Mouse (Mus musculus): ENCODE measurements around the gene Ccser1. TPM values are rescaled to one million over a fixed set of nuclear protein-coding genes. Genes with fewer than 3 reads are reported as not detected.
"Not testable (repeated sequence)": the region's sequence is repeated elsewhere in the genome, so short reads cannot be mapped to it uniquely, and the experiment has no call there.

The Ccser1 gene
- polyA plus RNA-seq, 1 experiment from 2014 or later: 10.3 TPM

DNA sequence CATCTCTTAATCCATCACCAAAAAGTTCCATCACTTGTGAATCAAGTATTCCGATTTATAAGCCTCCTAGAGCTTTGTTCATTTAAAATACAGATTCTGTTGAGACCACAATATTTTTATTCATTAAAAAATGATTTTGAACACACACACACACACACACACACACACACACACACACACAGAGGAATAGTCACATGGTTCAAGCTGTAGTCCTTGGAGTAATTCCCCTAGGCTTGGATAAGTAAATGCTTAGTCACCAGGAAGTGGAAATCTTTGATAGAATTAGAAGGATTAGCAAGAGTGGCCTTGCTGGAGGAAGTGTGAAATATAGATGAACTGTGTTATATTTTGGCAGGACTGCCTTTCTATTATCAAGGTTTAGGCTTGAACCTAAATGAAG is 756.5 kb downstream of the Ccser1 start:
- WGBS: 89% methylated on average over 1 of the region's 1 CpGs
- no peak overlapping the region for H3K4me3 ChIP-seq
- H3K9me3 ChIP-seq (replicated peaks): no peaks in the 10 kb centered on the region
- H3K27me3 ChIP-seq (ENCODE audit: low read depth, poor library complexity, severe bottlenecking): no peaks in the 10 kb centered on the region
- no peaks in the 10 kb centered on the region for H3K36me3 ChIP-seq
- DNase-seq (ENCODE audit: low spot score): no peak
- H3K27ac ChIP-seq: no peak overlapping the region
- no peaks in the 10 kb centered on the region for H3K4me1 ChIP-seq

GRCm38 (mm10) chr6:61939236-61939635 is 759.1 kb downstream of the Ccser1 start:
- no peaks in the 10 kb centered on the region for H3K36me3 ChIP-seq
- H3K27ac ChIP-seq: no peak overlapping the region
- DNase-seq (ENCODE audit: low spot score): no peak
- no peaks in the 10 kb centered on the region for H3K9me3 ChIP-seq (replicated peaks)
- no peaks in the 10 kb centered on the region for H3K4me1 ChIP-seq
- H3K4me3 ChIP-seq: no peak overlapping the region
- WGBS: 83% methylated on average over 1 of the region's 1 CpGs
- H3K27me3 ChIP-seq (ENCODE audit: low read depth, poor library complexity, severe bottlenecking): no peaks in the 10 kb centered on the region

- Histone ChIP-seq H3K4me1 (no peaks in the 10 kb centered on the region), H3K9me3 (replicated peaks) (no peaks in the 10 kb centered on the region), H3K4me3 (no peak overlapping the region), H3K36me3 (no peaks in the 10 kb centered on the region), H3K27ac (no peak overlapping the region), H3K27me3 (ENCODE audit: low read depth, poor library complexity, severe bottlenecking) (no peaks in the 10 kb centered on the region)
- no peak for DNase-seq (ENCODE audit: low spot score)
- WGBS: 90% methylated on average over 2 of the region's 2 CpGs
Observed at GRCm38 (mm10) chr6:61953703-61954102, 773.6 kb downstream of the Ccser1 start.

- Histone ChIP-seq H3K27ac (no peak overlapping the region), H3K27me3 (ENCODE audit: low read depth, poor library complexity, severe bottlenecking) (no peaks in the 10 kb centered on the region), H3K9me3 (replicated peaks) (no peaks in the 10 kb centered on the region), H3K36me3 (no peaks in the 10 kb centered on the region), H3K4me1 (no peaks in the 10 kb centered on the region), H3K4me3 (no peak overlapping the region)
- WGBS: 85% methylated on average over 2 of the region's 2 CpGs
- no peak for DNase-seq (ENCODE audit: low spot score)
Observed at GRCm38 (mm10) chr6:61976878-61977277, 796.8 kb downstream of the Ccser1 start.

GRCm38 (mm10) chr6:61978379-61978778 is 798.3 kb downstream of the Ccser1 start:
- no peaks in the 10 kb centered on the region for H3K27me3 ChIP-seq (ENCODE audit: low read depth, poor library complexity, severe bottlenecking)
- DNase-seq (ENCODE audit: low spot score): no peak
- H3K27ac ChIP-seq: no peak overlapping the region
- no peaks in the 10 kb centered on the region for H3K36me3 ChIP-seq
- no peak overlapping the region for H3K4me3 ChIP-seq
- 24% methylated on average over 2 of the region's 2 CpGs for WGBS
- H3K4me1 ChIP-seq: no peaks in the 10 kb centered on the region
- no peaks in the 10 kb centered on the region for H3K9me3 ChIP-seq (replicated peaks)

GRCm38 (mm10) chr6:62014374-62014773 is 834.2 kb downstream of the Ccser1 start:
- Histone ChIP-seq H3K36me3 (no peaks in the 10 kb centered on the region), H3K9me3 (replicated peaks) (no peaks in the 10 kb centered on the region), H3K4me3 (no peak overlapping the region), H3K27me3 (ENCODE audit: low read depth, poor library complexity, severe bottlenecking) (no peaks in the 10 kb centered on the region), H3K4me1 (no peaks in the 10 kb centered on the region), H3K27ac (no peak overlapping the region)
- no peak for DNase-seq (ENCODE audit: low spot score)

GRCm38 (mm10) chr6:62044454-62044853 is 864.3 kb downstream of the Ccser1 start:
- 44% methylated on average over 1 of the region's 1 CpGs for WGBS

GRCm38 (mm10) chr6:62045042-62045441 is 864.9 kb downstream of the Ccser1 start:
- 66% methylated on average over 1 of the region's 1 CpGs for whole genome bisulfite sequencing
- H3K27ac ChIP-seq; H3K4me3 ChIP-seq; H3K27me3 ChIP-seq (ENCODE audit: low read depth, poor library complexity, severe bottlenecking); DNase-seq (ENCODE audit: low spot score); H3K4me1 ChIP-seq; H3K36me3 ChIP-seq; H3K9me3 ChIP-seq (replicated peaks): not testable (repeated sequence)

More at GRCm38 (mm10) chr6:62044454-62044853, 864.3 kb downstream of the Ccser1 start:
- no peaks in the 10 kb centered on the region for H3K9me3 ChIP-seq (replicated peaks)
- H3K36me3 ChIP-seq: no peaks in the 10 kb centered on the region
- no peaks in the 10 kb centered on the region for H3K27me3 ChIP-seq (ENCODE audit: low read depth, poor library complexity, severe bottlenecking)
- H3K27ac ChIP-seq: no peak overlapping the region
- DNase-seq (ENCODE audit: low spot score): no peak
- no peaks in the 10 kb centered on the region for H3K4me1 ChIP-seq
- no peak overlapping the region for H3K4me3 ChIP-seq

DNA sequence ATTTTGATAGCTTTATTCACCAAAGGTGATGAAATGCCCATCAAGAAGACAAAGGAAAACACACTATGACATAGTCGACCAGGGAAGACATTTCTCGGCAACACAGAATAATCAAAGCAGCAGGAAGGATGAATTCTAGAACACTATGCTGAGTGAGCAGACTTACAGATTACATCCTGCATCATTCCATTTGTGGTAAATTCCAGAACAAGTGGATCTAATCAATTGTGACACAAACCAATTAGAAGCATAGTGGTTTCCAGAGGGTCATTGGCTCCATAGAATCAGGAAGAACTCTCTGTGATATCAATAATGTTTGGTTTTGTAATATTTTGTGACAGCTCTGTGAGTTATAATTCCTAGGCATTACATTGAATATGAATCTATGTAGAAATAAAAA is 875.2 kb downstream of the Ccser1 start:
- no peak for DNase-seq (ENCODE audit: low spot score)
- Histone ChIP-seq H3K4me3 (no peak overlapping the region), H3K27ac (no peak overlapping the region), H3K36me3 (no peaks in the 10 kb centered on the region), H3K9me3 (replicated peaks) (no peaks in the 10 kb centered on the region), H3K4me1 (no peaks in the 10 kb centered on the region), H3K27me3 (ENCODE audit: low read depth, poor library complexity, severe bottlenecking) (no peaks in the 10 kb centered on the region)
- WGBS: 91% methylated on average over 2 of the region's 2 CpGs

GRCm38 (mm10) chr6:62066363-62067023 is 886.4 kb downstream of the Ccser1 start:
- Histone ChIP-seq H3K27ac (no peak overlapping the region), H3K4me1 (no peaks in the 10 kb centered on the region), H3K4me3 (no peak overlapping the region), H3K9me3 (replicated peaks) (no peaks in the 10 kb centered on the region), H3K36me3 (no peaks in the 10 kb centered on the region), H3K27me3 (ENCODE audit: low read depth, poor library complexity, severe bottlenecking) (no peaks in the 10 kb centered on the region)
- no peak for DNase-seq (ENCODE audit: low spot score)
- WGBS: 81% methylated on average over 6 of the region's 6 CpGs

DNA sequence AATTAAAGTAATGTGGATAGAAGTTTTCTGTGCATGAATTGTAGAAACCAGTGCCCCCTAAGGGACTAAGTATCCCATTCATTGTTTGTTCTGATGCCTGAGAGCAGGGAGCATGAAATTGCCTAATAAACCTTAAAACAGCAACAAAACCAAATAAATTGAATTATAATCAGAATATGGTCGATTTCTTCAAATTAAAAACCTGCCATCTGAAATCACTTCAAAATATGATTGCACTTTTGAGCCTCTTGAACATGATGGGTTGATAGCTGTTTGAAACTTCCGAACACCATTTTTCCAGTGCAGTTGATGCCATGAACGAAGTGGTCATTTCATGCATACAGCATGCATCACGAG is 886.9 kb downstream of the Ccser1 start:
- no peak for DNase-seq (ENCODE audit: low spot score)
- 90% methylated on average over 4 of the region's 4 CpGs for WGBS
- H3K4me3 ChIP-seq: no peak overlapping the region

GRCm38 (mm10) chr6:62105464-62105863 is 925.3 kb downstream of the Ccser1 start:
- no peaks in the 10 kb centered on the region for H3K36me3 ChIP-seq
- no peak overlapping the region for H3K27ac ChIP-seq
- H3K4me3 ChIP-seq: no peak overlapping the region
- no peaks in the 10 kb centered on the region for H3K9me3 ChIP-seq (replicated peaks)
- DNase-seq (ENCODE audit: low spot score): no peak
- H3K27me3 ChIP-seq (ENCODE audit: low read depth, poor library complexity, severe bottlenecking): no peaks in the 10 kb centered on the region
- WGBS: 73% methylated on average over 2 of the region's 2 CpGs
- H3K4me1 ChIP-seq: no peaks in the 10 kb centered on the region

More for the DNA sequence above, 886.9 kb downstream of the Ccser1 start:
- H3K36me3 ChIP-seq: no peaks in the 10 kb centered on the region
- H3K27ac ChIP-seq: no peak overlapping the region
- H3K27me3 ChIP-seq (ENCODE audit: low read depth, poor library complexity, severe bottlenecking): no peaks in the 10 kb centered on the region
- H3K9me3 ChIP-seq (replicated peaks): no peaks in the 10 kb centered on the region
- no peaks in the 10 kb centered on the region for H3K4me1 ChIP-seq

- 93% methylated on average over 2 of the region's 2 CpGs for WGBS
- no peak for DNase-seq (ENCODE audit: low spot score)
Observed at GRCm38 (mm10) chr6:62132531-62132930, 952.4 kb downstream of the Ccser1 start.

GRCm38 (mm10) chr6:62160320-62160719 is 980.2 kb downstream of the Ccser1 start:
- H3K9me3 ChIP-seq (replicated peaks): no peaks in the 10 kb centered on the region
- no peak overlapping the region for H3K4me3 ChIP-seq
- 0 out of 2 replicates have a peak, but pooled peaks cover 2% of the 10 kb centered on the region for H3K4me1 ChIP-seq
- no peaks in the 10 kb centered on the region for H3K36me3 ChIP-seq
- DNase-seq (ENCODE audit: low spot score): no peak
- H3K27me3 ChIP-seq (ENCODE audit: low read depth, poor library complexity, severe bottlenecking): no peaks in the 10 kb centered on the region
- no peak overlapping the region for H3K27ac ChIP-seq

More at GRCm38 (mm10) chr6:62132531-62132930, 952.4 kb downstream of the Ccser1 start:
- no peaks in the 10 kb centered on the region for H3K4me1 ChIP-seq
- H3K27me3 ChIP-seq (ENCODE audit: low read depth, poor library complexity, severe bottlenecking): no peaks in the 10 kb centered on the region
- H3K9me3 ChIP-seq (replicated peaks): no peaks in the 10 kb centered on the region
- H3K36me3 ChIP-seq: no peaks in the 10 kb centered on the region
- H3K27ac ChIP-seq: no peak overlapping the region
- no peak overlapping the region for H3K4me3 ChIP-seq

All from limb, embryonic 10.5 days (tissue).